Mouse (Mus musculus) CD4-positive, CD25-positive, alpha-beta regulatory T cell, adult 4 months (primary cell): Measurements from ENCODE around the gene Lrrc1. TPM values are rescaled to one million over a fixed set of nuclear protein-coding genes. Genes with fewer than 3 reads are reported as not detected.
A peak's percentile ranks its signal among the peaks of the same experiment; 100 is the strongest.
"Not testable (repeated sequence)": the region's sequence is repeated elsewhere in the genome, so short reads cannot be mapped to it uniquely, and the experiment has no call there.

Source experiments
- ATAC-seq: one replicate; pipeline ENCODE4 v1.8.0; 2017
- polyA plus RNA-seq, 2 experiments: library from polyadenylated mRNA; unstranded; fragments of 100-300 nt; shearing (Covaris generic); gene quantifications; one replicate each; pipeline ENCODE4 v1.2.1; 2017

Gene Lrrc1
- polyA plus RNA-seq: 1 to 10 TPM; 3.2 to 4.3 TPM

DNA sequence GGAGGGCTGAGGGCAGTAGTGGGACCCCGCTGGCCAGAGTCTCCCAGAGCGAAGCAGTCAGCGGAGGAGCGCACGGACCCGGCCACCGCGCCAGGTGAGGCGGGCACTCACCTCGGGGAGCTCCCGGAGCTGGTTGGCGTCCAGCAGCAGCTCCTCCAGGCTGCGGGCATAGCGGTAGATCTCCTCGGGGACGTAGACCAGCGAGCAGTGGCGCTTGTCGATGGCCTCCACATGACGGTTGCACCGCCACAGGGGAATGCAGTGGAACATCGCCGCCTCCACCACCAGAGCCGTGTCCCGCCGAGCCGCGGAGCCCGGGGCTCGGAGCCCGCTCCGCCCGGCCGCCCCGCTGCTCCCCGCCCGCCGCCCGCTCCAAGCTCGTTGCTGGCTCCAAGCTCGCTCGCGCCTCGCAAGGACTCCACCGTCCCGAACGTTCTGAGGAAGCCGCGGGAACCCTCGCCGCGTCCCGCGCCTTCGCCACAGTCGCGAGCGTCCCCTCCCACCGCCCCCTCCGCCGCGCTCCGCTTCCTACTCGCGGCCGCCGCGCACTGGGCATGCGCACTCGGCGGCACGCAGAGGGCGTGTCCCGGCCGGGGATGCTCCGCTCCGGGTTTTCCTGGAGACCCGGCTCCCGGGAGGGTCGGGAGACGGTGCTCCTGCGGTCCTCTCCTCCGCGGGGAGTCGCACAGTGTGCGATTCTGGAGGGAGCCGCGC, at the start of gene Lrrc1:
Gene Lrrc1, minus strand, starts transcription at position 517 of the 714 bp plus-strand sequence.
- peak; percentile 71 for ATAC-seq

DNA sequence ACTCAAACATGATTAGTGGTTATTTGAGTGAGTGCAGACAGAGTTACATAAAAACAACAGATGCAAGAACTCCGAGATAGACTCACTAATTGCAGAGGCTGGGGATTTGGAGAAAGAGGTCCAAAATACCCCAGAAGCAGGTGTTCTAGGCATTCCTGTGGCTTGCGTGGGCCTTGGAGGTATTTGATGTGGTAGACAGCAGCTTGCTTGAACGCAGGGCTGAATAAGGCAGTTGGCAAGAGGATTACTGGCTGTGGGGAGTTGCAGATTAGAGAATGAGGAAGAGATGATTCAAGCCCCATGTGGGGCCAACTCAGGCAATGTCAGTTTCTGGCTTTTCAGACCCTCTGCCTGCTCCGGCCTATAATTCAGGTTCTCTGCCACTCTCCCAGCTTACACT, 47.8 kb upstream of the Lrrc1 start:
- no peak for ATAC-seq

DNA sequence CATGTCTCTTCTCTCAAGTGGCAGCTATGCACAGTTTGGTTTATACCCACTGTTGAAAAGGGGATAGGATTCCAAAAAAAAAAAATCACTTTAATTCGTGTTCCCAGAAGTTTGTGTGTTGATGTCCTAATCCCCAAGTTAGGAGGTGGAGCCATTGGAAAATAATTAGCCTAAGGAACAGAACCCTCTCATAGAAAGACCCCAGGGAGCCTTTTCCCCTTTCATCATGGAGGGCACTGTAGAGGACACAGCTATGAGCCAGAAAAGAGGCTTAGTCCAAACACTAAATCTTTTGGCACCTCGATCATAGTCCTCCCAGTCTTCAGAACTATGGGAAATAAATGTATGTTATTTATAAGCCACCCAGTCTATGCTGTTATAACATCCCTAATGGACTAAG, 44.8 kb upstream of the Lrrc1 start:
- ATAC-seq: no peak

DNA sequence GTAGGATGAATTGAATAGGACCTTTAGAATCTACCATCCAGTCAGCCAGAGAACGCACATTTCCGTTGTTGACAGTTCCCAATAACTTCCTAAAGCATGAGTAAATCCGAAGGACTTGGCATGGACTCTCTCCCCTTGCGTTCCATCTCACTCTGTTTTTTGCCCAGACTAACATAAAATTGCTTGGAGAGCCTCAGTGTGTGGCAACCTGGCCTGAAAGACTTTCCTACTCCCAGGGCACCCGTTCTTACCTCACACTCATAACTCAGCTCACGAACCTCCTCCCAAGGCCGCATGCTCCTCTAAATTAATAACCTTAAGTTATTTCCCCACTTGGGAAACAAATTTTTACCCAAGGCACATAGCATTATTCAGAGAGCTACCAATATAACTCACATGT, 42.9 kb upstream of the Lrrc1 start:
- no peak for ATAC-seq

DNA sequence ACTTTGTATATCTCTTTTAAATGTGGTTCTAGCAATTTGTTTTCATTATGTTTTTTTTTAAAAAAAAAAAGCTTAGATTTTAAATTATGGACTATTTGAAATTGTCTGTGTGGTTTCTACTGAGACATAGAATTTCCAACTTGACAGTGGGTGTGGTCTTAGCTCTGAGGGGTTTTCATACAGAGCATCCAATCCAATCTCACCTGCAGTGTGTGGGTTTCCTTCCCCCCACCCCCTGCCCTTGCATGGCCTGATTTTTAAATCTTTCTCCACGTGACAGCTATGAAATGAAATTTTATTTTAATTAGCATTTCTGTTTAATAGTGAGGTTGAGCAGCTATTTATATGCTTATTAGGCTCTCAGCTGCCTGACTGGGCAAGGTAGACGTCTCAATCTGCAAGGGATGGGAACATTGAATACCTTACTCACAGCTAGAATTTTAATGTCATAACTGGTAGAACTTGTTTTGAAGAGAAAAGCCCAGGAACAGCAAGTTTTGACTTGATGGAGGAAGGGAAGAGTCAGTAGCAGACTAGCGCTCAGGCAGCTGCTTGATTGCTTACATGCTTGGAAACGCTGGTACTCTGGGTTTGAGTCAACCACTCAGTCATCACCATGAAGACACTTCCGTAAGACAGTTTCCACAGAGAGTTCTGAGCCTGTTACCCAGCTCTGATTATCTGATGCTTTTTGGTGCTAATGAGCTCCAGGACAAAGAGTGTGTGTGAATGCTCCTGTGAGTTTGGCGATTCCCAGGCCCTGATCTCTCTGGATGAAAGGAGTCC, 42.3 kb upstream of the Lrrc1 start:
- ATAC-seq: peak; percentile 64

DNA sequence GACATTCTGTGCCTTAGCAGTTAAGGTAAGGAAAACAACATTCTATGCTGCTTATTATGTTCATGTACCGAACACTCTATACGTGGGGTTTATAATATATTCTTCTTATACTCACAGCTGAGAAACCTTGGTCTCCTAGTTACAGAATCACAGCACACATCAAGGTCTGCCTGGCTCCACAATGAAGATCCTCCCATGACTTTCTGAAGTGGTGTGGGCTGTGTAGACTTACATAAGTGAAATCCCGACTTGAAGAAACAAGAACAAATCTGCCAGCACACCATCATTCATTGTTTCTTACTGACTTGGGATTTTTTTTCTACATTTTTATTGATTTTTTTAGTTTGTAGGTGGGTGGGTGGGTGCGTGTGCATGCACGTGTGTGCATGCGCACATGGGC, 40.1 kb upstream of the Lrrc1 start:
- no peak for ATAC-seq

DNA sequence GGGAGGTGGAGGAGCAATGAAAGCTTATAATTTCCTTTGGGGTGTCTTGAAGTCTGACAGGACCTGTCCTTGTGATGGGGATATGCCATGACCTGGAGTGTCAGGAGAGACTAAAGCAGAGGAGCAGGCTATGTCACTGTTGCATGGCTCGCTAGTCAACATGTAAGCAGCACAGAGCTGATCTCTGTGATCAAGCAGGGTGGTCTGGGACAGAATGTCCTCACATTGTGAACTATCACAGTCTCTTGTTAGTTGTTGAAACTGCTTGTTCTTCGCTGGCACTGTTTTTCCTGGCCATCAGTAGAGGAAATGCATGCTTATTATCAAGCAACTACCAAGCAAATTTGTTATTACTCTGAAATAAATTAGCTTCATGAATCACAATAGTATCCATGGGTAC, 38.6 kb upstream of the Lrrc1 start:
- no peak for ATAC-seq

DNA sequence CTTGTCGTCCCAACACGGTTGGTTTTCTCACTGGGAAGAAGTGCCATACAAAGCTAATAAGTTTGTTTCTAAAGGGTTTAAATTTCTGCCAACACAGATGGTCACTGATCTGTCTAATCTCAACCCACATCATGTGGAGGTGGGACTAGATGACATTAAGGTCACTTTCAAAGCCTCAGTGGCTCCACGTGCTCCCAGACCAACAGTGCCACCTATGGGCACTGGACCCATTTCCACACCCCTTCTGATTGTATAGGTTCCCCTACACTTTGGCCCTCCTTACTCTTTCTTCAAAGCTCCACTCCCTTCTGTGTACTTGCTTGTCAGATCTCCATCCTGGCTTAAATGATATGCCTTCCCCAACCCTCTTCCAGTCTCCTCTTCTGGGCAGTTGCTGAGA, 35.2 kb upstream of the Lrrc1 start:
- ATAC-seq: no peak

DNA sequence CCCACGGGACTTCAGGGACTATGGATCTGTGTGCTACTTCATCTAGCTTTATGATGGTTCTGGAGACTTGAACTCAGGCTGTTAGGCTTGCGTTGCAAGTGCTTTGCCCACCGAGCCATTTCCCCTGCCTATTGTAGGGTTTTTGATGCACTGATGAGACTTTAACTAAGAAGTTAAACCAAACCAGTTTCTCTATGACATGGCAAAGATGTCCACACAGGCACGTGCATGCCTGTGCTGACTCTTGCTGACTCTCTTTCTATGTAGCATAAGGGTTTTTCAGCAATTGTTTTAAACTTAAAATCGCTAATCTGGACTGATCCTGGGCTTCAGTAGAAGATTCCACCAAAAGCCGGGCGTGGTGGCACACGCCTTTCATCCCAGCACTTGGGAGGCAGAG, 33.3 kb upstream of the Lrrc1 start:
- no peak for ATAC-seq

DNA sequence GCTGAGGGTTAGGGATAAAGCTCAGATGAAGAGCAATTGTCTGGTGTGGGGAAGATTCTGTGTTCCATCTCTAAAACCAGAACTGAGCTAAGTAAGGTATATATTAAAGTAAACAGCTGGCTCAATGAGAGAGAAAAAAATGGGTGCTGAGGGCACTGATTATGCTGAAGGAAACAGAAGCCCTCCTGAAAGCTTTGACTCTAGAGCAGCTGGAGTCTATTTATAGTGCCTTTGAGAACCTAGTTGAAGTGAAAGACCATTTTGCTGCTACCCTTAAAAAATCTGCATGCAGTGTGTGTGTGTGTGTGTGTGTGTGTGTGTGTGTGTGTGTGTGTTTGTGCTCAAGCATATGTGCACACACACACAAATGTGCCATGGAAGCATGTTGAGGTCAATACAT, 32.7 kb upstream of the Lrrc1 start:
- no peak for ATAC-seq

DNA sequence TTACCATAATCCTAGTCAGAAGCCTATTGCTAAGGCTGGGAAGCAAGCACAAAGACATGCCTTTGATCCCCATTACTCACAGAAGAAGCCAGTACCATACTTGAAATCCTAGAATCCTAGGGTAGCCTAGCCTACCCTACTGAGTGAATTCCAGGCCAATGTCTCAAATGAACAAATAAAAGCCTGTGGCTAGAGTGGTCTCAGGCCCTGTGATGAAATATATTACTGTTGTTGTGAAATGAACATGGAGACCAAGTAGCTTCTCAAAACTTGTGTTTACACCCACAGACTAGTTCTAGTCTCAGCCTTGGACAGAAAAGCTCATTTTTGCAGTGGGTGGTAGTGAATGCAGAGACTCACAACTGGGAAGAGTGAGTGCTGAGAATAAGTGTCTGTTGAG, 31.6 kb upstream of the Lrrc1 start:
- no peak for ATAC-seq

DNA sequence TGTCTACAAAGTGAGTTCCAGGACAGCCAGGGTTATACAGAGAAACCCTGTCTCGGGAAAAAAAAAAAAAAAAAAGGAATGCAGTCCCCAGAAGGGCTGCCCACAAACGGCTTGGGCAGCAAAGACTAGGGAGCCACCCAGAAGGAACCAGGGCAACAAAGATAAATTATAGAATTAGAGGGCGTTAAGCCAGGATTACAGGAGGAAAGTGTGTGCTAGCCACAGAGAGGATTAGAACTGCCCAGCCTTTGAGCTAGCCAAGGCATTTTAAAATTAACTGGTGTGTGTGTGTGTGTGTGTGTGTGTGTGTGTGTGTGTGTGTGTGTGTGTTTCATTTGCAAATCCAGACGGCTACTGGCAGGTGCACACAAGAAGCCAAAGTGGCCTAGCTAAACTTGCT, 30.3 kb upstream of the Lrrc1 start:
- not testable (repeated sequence) for ATAC-seq

DNA sequence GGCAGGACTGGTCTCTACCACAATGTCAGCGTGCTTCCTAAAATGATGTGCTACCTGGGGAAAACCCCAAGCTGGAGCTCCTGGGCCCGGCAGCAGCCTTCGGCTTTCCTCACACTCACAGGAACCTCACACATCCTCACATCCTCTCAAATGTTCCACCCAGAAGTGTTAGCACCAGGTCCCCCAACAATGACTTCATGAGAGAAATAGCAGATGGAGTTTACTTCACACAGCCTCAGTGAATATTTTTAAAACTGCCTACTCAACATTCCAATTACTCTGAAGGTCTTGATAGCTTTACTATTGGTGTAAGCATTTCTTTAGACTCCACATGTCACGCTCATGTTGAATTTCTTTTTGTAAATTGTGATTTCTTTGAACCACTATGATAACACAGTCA, 27.2 kb upstream of the Lrrc1 start:
- ATAC-seq: no peak

DNA sequence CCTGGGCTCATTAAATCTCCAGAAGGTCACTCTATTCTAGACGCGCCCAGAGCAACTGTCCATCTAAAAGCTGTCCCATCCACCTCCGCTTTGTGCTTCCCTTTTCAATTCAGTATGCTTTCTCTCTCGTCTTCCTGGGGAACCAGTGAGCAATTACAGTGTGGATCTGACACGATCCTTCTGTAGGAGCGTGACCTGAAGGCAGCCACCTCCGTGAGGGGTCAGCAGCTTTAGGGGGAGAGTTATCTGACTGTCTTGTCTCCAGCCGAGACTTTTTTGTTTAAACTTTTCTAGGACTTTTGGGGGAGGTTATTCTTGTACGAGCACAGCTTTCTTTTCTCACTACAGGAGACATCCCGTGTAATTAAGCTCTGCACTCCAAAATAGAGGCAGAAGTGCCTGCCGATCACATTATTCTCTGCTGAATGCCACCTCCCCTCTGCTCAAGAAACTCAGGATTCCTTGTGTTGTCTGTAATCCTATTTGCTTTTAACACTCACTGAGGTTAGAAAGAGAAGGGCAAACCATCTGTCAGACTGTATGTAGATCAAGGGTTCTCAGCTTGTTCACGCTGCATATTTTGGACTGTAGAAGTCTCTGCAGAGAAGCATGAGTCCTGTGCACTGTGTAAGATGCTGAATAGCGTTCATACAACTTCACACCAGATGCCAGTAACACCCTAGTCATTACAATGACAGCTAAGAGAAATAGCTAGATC, 24.3 kb upstream of the Lrrc1 start:
- no peak for ATAC-seq

DNA sequence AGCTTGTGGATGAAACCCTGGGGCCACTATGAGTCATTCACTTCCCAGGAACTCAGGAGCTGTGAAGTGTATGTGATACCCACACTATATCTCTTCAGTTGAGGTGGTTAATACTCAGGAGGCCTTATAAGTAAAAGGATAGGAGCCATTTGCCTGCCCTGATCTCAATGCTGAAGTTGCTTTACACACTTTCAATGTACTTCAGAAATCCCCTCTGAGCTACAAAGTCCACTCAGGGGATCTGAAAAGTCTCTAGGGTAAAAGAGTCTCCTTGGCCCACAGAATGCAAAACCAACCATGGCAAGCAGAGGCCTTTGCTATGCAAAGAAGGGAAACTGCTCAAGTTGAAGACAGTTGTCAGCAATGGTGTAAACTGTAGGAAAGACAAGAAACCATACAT, 17.2 kb upstream of the Lrrc1 start:
- ATAC-seq: no peak

DNA sequence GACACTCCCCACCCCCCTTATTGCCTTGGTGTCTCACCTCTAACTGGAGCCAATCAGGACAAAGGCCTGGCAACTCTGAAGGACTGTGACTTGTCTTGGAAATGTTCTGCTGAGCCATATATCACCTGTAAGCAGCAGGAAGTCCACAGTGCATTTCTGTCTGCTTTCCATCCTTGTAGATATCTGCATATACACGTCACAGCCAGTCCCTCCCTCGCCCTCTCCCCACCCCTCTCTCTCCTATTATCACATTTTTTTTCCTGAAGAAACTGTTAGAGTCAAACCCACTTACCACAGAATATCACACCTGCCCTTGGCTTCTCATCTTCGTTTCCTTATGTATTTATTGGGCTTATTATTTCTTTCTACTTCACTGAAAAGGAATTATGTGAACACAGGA, 13.3 kb upstream of the Lrrc1 start:
- no peak for ATAC-seq

DNA sequence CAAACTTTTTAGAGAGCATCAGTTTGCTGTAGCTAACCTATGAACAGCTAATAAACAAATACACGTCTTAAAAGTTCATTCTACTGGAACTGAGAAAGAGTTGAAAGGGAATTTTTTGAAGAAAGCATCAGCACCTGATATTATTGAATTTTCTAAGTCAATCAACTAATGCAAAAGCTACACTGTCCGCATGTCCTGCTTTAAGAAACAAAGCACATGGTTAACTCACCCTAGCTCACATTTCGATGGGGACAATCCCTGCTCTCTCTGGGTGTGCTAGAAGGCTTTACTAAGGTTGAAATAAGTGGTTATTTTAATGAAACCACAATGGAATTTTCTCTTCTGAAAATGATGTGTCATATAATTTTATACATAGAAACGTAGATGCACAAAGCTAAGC, 12.5 kb upstream of the Lrrc1 start:
- ATAC-seq: no peak

DNA sequence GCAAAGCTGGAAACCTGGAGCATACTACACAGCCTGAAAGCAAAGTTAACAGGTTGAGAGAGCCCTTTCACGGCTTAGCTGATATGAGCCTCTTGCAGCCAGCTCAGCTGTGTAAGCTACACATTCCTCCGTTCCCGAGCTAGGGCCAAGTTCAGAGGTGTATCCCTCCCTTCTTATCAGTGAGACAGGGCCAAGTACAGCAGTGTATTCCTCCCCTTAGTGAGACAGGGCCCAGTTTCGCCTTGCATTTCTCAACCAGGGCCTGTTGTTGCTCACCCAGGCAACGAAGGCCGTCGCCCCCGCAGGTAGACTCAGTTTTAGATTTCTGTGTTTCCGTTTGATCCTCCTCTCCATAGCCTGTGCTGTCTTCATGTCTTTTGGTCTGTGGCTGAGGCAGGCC, 11.8 kb upstream of the Lrrc1 start:
- ATAC-seq: no peak

DNA sequence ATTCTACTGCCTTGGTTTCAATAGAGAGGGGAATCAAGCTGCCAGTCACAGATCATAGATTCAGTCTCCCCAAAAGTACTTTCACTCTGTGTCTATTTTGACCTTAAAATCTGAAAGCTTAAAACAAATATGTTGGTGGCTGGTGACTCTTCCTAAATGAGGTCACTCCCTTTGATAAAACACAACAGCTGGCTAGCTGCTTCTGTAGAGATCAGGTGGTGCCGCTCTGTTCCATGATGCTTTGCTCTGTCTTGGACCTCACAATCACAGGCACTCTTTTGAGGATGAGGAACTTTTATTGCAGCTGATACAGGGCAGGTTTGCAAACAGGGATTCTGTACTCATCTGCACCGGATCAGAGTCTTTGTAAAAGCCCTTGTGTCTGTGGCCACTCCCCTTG, 8.8 kb upstream of the Lrrc1 start:
- no peak for ATAC-seq

DNA sequence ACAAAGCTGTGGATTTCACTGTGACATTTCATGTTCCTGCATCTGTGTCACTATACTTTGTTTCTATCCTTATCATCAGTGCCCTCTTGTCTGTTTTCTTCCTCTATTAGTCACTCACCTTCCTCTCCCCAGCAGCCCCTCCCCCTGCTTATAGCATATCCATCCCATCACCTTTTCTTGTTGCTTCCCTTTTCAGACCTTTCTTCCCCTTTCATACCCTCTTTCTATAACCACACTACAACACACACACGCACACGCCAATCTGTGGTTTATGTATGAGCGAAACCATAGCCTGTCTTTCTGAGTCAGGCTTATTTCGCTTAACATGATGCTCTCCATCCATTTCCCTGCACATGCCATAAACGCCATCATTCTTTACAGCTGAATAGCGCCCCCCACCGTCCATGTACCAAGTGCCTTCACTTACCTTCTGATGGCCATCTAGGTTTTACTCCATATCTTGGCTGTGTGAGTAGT, 6.4 kb upstream of the Lrrc1 start:
- ATAC-seq: no peak

DNA sequence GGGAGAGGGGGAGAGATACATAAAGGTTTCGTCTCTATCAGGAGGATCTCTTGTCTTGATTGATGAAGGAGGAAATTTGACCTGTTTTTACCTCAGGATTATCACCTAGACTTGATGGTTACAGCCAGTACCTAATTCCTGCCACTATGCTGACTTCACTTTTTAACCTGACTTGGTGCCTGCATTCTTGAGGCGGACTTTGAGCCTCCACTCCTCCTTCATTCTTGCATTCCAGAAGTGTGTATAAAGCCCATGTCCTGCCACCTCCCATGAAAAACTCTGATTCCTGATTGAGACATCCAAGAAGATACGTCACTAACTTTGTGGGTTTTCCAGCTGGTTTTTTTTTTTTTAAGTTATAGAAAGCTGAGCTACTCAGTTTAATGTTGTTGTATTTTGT, 1.3 kb upstream of the Lrrc1 start:
- ATAC-seq: no peak

DNA sequence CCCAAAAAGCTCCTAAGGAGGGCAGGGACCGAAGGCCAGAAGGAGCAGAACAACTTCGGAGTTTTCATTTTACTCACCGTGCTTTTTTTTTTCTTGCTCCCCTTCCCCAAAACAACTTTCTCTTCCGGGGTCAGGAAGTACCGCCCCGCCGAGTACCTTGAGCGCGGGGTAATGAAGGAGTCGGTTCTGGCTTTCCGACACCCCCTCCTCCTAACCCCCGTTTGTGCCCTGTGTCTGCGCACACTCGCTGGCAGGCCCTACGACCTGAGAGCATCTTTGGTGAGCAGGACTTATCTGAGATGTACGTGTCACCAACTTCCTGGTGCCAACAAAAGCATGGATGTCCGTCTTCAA, 375 bp upstream of the Lrrc1 start:
- ATAC-seq: peak; percentile 64
